Mouse (Mus musculus) liver, embryonic 14.5 days (tissue): ENCODE data around the gene Synpr. TPM values are rescaled to one million over a fixed set of nuclear protein-coding genes. Genes with fewer than 3 reads are reported as not detected.
"Not testable (repeated sequence)": the region's sequence is repeated elsewhere in the genome, so short reads cannot be mapped to it uniquely, and the experiment has no call there.

Source experiments
- ATAC-seq: fragments of 200-750 bp; cut with Nextera tagmentation; 2 replicates; pipeline ENCODE4 v1.8.0; 2017; ENCODE audit warnings: moderate number of reproducible peaks, mild to moderate bottlenecking, moderate library complexity; ENCODE audit not compliant: insufficient read depth
- DNase-seq, 3 experiments: peaks; one replicate each; pipeline ENCODE4 v3.0.0-alpha.2; 2012 to 2013; ENCODE audit warnings: low read depth in 3 of 3, low spot score in 3 of 3
- H3K27ac ChIP-seq: fragments of 300-500 bp; sonication (generic); 2 replicates; pipeline ENCODE4 v1.5.1; 2014; ENCODE audit warnings: moderate library complexity, mild to moderate bottlenecking, control low read depth, inconsistent platforms
- H3K27me3 ChIP-seq: fragments of 300-500 bp; sonication (generic); 2 replicates; pipeline ENCODE4 v1.6.1; 2014; ENCODE audit warnings: mild to moderate bottlenecking, low read length, moderate library complexity; ENCODE audit not compliant: control insufficient read depth, insufficient read depth
- H3K36me3 ChIP-seq: fragments of 300-500 bp; sonication (generic); replicated peaks from 2 replicates; pipeline ENCODE4 v1.6.1; 2014; ENCODE audit warnings: low read depth; ENCODE audit not compliant: control insufficient read depth, insufficient read depth
- H3K4me1 ChIP-seq, 2 experiments: fragments of 200-500 bp in 1 of 2; fragments of 300-500 bp in 1 of 2; sonication (generic) in 1 of 2; replicated peaks; 2 replicates each; pipeline ENCODE4 v1.6.1; 2012 to 2014; ENCODE audit warnings: antibody characterized with exemption in 1 of 2, inconsistent platforms in 1 of 2, low read length in 1 of 2; ENCODE audit not compliant: control insufficient read depth in 2 of 2, insufficient read depth in 2 of 2
- H3K4me2 ChIP-seq: fragments of 300-500 bp; sonication (generic); 2 replicates; pipeline ENCODE4 v1.6.1; 2014; ENCODE audit warnings: low read depth, mild to moderate bottlenecking, control low read depth, moderate library complexity
- H3K4me3 ChIP-seq, 2 experiments: fragments of 200-500 bp in 1 of 2; fragments of 300-500 bp in 1 of 2; sonication (generic) in 1 of 2; 2 replicates each; pipeline ENCODE4 v1.5.1; 2012 to 2014; ENCODE audit warnings: low read depth in 2 of 2, low read length in 2 of 2, mild to moderate bottlenecking in 2 of 2, control low read depth in 1 of 2, inconsistent platforms in 1 of 2, moderate library complexity in 1 of 2; ENCODE audit not compliant: insufficient read depth in 1 of 2
- H3K9ac ChIP-seq: fragments of 300-500 bp; sonication (generic); replicated peaks from 2 replicates; pipeline ENCODE4 v1.6.1; 2014; ENCODE audit warnings: mild to moderate bottlenecking, control low read depth, moderate library complexity
- H3K9me3 ChIP-seq: fragments of 300-500 bp; sonication (generic); 2 replicates; pipeline ENCODE4 v1.6.1; 2016; ENCODE audit warnings: low read length, mixed read lengths; ENCODE audit not compliant: control insufficient read depth
- CTCF ChIP-seq: IDR thresholded peaks from 2 replicates; pipeline ENCODE4 v1.5.1; 2016; ENCODE audit warnings: antibody characterized with exemption, low read depth, control low read depth
- EP300 ChIP-seq: IDR thresholded peaks from 2 replicates; pipeline ENCODE4 v1.6.1; 2016; ENCODE audit warnings: antibody characterized with exemption, low read depth
- WGBS: fragments of 180-500 bp; shearing (Covaris S2); extraction: QIAGEN DNeasy Blood & Tissue Kit; methylation state at CpG from one replicate; pipeline ENCODE4 v1.1.7; 2014; ENCODE audit not compliant: insufficient replicate concordance; 5-methylcytosine and 5-hydroxymethylcytosine counted together
- polyA plus RNA-seq, 2 experiments: library from polyadenylated mRNA; depleted of rRNA in 1 of 2; stranded (reverse) in 1 of 2; unstranded in 1 of 2; fragments of >200 nt; fragmentation: Nextera tagmentation in 1 of 2; extraction: Ambion mirVana in 1 of 2; gene quantifications; 2 replicates each; pipeline versions ENCODE4 v1.2.1 to v1.2.3; 2012 to 2014

Gene Synpr
- polyA plus RNA-seq (2012; rRNA removed) (0.01 TPM in 2 replicates), polyA plus RNA-seq (2014; fragmentation: Nextera tagmentation; extraction: Ambion mirVana) (not detected in 2 replicates)

- Histone ChIP-seq H3K9me3 (no peaks in the 10 kb centered on the region), H3K4me3 (no peak within 1 kb of the TSS), H3K4me1 (no peaks in the 10 kb centered on the region), H3K4me2 (no peak within 1 kb of the TSS), H3K36me3 (no peaks in the 10 kb centered on the region), H3K27me3 (no peaks in the 10 kb centered on the region), H3K9ac (no peak within 1 kb of the TSS), H3K27ac (no peak within 1 kb of the TSS)
- ATAC-seq = 0 out of 2 replicates have a peak, but pooled peaks have one; percentile 28
- 4% methylated on average over 27 of the region's 27 CpGs for WGBS
- DNase-seq = no peak
- no peak for TF ChIP-seq CTCF
Observed at GRCm38 (mm10) chr14:13284091-13284844, at the start of gene Synpr. Synpr (plus strand) TSS chr14:13284780.

- Histone ChIP-seq H3K4me2 (no peak overlapping the region), H3K27ac (no peak overlapping the region), H3K9ac (no peak overlapping the region), H3K9me3 (no peaks in the 10 kb centered on the region), H3K27me3 (no peaks in the 10 kb centered on the region), H3K36me3 (no peaks in the 10 kb centered on the region), H3K4me3 (no peak overlapping the region), H3K4me1 (no peaks in the 10 kb centered on the region)
- TF ChIP-seq CTCF (peak; percentile 26; the same call in 1 of the 2 replicates), EP300 (no peak)
- DNase-seq = no peak
- WGBS = 0% methylated on average over 1 of the region's 1 CpGs
- no peak for ATAC-seq
Observed at GRCm38 (mm10) chr14:13236929-13237328, 47.7 kb upstream of the Synpr start.

GRCm38 (mm10) chr14:13247431-13247830 is 37.1 kb upstream of the Synpr start:
- DNase-seq = no peak
- Histone ChIP-seq H3K4me2 (no peak overlapping the region), H3K9me3 (no peaks in the 10 kb centered on the region), H3K27me3 (no peaks in the 10 kb centered on the region), H3K9ac (no peak overlapping the region), H3K27ac (no peak overlapping the region), H3K4me1 (no peaks in the 10 kb centered on the region), H3K4me3 (no peak overlapping the region), H3K36me3 (no peaks in the 10 kb centered on the region)
- 37% methylated on average over 4 of the region's 4 CpGs for WGBS
- TF ChIP-seq EP300 (no peak), CTCF (no peak)
- no peak for ATAC-seq

GRCm38 (mm10) chr14:13249361-13249760 is 35.2 kb upstream of the Synpr start:
- DNase-seq (no peak), ATAC-seq (no peak)
- no peak overlapping the region for H3K4me3 ChIP-seq
- no peaks in the 10 kb centered on the region for H3K27me3 ChIP-seq
- H3K27ac ChIP-seq = no peak overlapping the region
- no peaks in the 10 kb centered on the region for H3K4me1 ChIP-seq
- H3K9ac ChIP-seq = no peak overlapping the region
- H3K4me2 ChIP-seq = no peak overlapping the region
- H3K36me3 ChIP-seq = no peaks in the 10 kb centered on the region
- TF ChIP-seq CTCF (no peak), EP300 (no peak)
- H3K9me3 ChIP-seq = no peaks in the 10 kb centered on the region

GRCm38 (mm10) chr14:13252594-13252993 is 32.0 kb upstream of the Synpr start:
- TF ChIP-seq CTCF = no peak
- TF ChIP-seq EP300 = no peak
- Histone ChIP-seq H3K36me3 (no peaks in the 10 kb centered on the region), H3K4me2 (no peak overlapping the region), H3K9ac (no peak overlapping the region), H3K4me1 (no peaks in the 10 kb centered on the region), H3K27ac (no peak overlapping the region), H3K4me3 (no peak overlapping the region), H3K9me3 (no peaks in the 10 kb centered on the region), H3K27me3 (no peaks in the 10 kb centered on the region)
- no peak for ATAC-seq
- 57% methylated on average over 1 of the region's 1 CpGs for WGBS
- DNase-seq = no peak

- not testable (repeated sequence) for H3K4me3 ChIP-seq, H3K4me1 ChIP-seq, H3K27ac ChIP-seq, DNase-seq, H3K36me3 ChIP-seq, H3K9ac ChIP-seq, H3K4me2 ChIP-seq, H3K9me3 ChIP-seq, ATAC-seq, H3K27me3 ChIP-seq
- 48% methylated on average over 2 of the region's 2 CpGs for WGBS
Observed at GRCm38 (mm10) chr14:13254741-13255140, 29.8 kb upstream of the Synpr start.
